Mouse (Mus musculus) stomach, postnatal 0 days (tissue): Measurements from ENCODE around the gene Otulinl.

Experiments used
- CTCF ChIP-seq: IDR thresholded peaks from 2 replicates; pipeline ENCODE4 v1.5.1; 2016; ENCODE audit warnings: antibody characterized with exemption, low read depth, mild to moderate bottlenecking, moderate library complexity
- EP300 ChIP-seq: optimal IDR thresholded peaks from 2 replicates; pipeline ENCODE3; 2016; ENCODE audit warnings: antibody characterized with exemption

DNA sequence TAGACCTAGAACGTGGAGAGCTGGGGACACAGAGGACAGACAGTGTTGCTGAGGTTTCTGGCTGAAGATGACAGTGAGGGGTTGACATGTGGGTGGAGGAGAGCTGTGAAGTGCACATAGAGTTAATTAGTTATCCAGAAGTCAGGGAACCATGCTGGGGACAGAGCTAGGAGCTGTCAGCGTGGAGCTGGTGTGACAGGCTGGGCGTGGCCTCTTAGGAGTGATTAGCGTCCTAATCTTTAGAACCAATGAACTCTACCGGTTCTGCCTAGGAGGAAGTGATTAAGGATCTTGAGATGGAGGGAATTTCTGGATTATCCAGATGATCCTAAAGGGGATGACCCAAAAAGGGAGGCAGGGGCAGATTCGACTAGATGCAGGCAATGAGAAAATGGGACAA is 42.4 kb upstream of the Otulinl start:
- no peak for TF ChIP-seq CTCF
- TF ChIP-seq EP300, result no peak
